Mouse (Mus musculus): ENCODE results near the gene Lad1. TPM values are rescaled to one million over a fixed set of nuclear protein-coding genes. Genes with fewer than 3 reads are reported as not detected.

Lad1 gene
- polyA plus RNA-seq, 1 experiment from 2014 or later, result 128 TPM

- peak; percentile 62 for DNase-seq (ENCODE audit: low spot score)
- H3K4me2 ChIP-seq (replicated peaks; ENCODE audit: low read depth), result no peak overlapping the region
- H3K36me3 ChIP-seq (ENCODE audit: control insufficient read depth, insufficient read depth, low read length), result no peaks in the 10 kb centered on the region
- H3K27me3 ChIP-seq (ENCODE audit: control insufficient read depth, insufficient read depth, low read length), result no peaks in the 10 kb centered on the region
- peak overlapping the region; percentile 61 for H3K27ac ChIP-seq (replicated peaks)
- ATAC-seq (ENCODE audit: low FRiP score, low TSS enrichment), result peak; percentile 68
- TF ChIP-seq CTCF (IDR thresholded peaks at IDR 0.05; ENCODE audit: low read depth) (no peak), EP300 (optimal IDR thresholded peaks at IDR 0.05) (no peak)
- H3K4me1 ChIP-seq (replicated peaks; ENCODE audit: control insufficient read depth, insufficient read depth), result 0 out of 2 replicates have a peak, but pooled peaks cover 6% of the 10 kb centered on the region
- no peaks in the 10 kb centered on the region for H3K9me3 ChIP-seq (ENCODE audit: control insufficient read depth, low read length)
- H3K9ac ChIP-seq (ENCODE audit: low read length), result no peak overlapping the region
- H3K4me3 ChIP-seq (ENCODE audit: low read depth, low read length), result no peak overlapping the region
- 51% methylated on average over 13 of the region's 13 CpGs for WGBS
Measured at GRCm38 (mm10) chr1:135852044-135852756, 33.8 kb downstream of the Lad1 start.

- Histone ChIP-seq H3K4me3 (ENCODE audit: low read depth, low read length) (no peak overlapping the region), H3K9ac (ENCODE audit: low read length) (no peak overlapping the region), H3K4me1 (replicated peaks; ENCODE audit: control insufficient read depth, insufficient read depth) (0 out of 2 replicates have a peak, but pooled peaks cover 6% of the 10 kb centered on the region), H3K4me2 (replicated peaks; ENCODE audit: low read depth) (no peak overlapping the region), H3K36me3 (ENCODE audit: control insufficient read depth, insufficient read depth, low read length) (no peaks in the 10 kb centered on the region), H3K27me3 (ENCODE audit: control insufficient read depth, insufficient read depth, low read length) (no peaks in the 10 kb centered on the region), H3K9me3 (ENCODE audit: control insufficient read depth, low read length) (no peaks in the 10 kb centered on the region), H3K27ac (replicated peaks) (peak overlapping the region; percentile 61; the same call in 1 of the 2 replicates)
- TF ChIP-seq EP300 (optimal IDR thresholded peaks at IDR 0.05) (no peak), CTCF (IDR thresholded peaks at IDR 0.05; ENCODE audit: low read depth) (no peak)
- ATAC-seq (ENCODE audit: low FRiP score, low TSS enrichment), result peak; percentile 24; the same call in 1 of the 2 replicates
- 75% methylated on average over 4 of the region's 4 CpGs for WGBS
- no peak for DNase-seq (ENCODE audit: low spot score)
Measured at GRCm38 (mm10) chr1:135853200-135853599, 34.8 kb downstream of the Lad1 start.

- no peak for DNase-seq (ENCODE audit: low spot score)
- H3K36me3 ChIP-seq (ENCODE audit: control insufficient read depth, insufficient read depth, low read length), result no peaks in the 10 kb centered on the region
- H3K9me3 ChIP-seq (ENCODE audit: control insufficient read depth, low read length), result no peaks in the 10 kb centered on the region
- H3K27ac ChIP-seq (replicated peaks), result no peak overlapping the region
- no peak for ATAC-seq (ENCODE audit: low FRiP score, low TSS enrichment)
- WGBS, result 87% methylated on average over 6 of the region's 6 CpGs
- no peaks in the 10 kb centered on the region for H3K27me3 ChIP-seq (ENCODE audit: control insufficient read depth, insufficient read depth, low read length)
- no peak overlapping the region for H3K4me2 ChIP-seq (replicated peaks; ENCODE audit: low read depth)
- H3K9ac ChIP-seq (ENCODE audit: low read length), result no peak overlapping the region
- no peak overlapping the region for H3K4me3 ChIP-seq (ENCODE audit: low read depth, low read length)
- H3K4me1 ChIP-seq (replicated peaks; ENCODE audit: control insufficient read depth, insufficient read depth), result 0 out of 2 replicates have a peak, but pooled peaks cover 6% of the 10 kb centered on the region
- TF ChIP-seq EP300 (optimal IDR thresholded peaks at IDR 0.05) (no peak), CTCF (IDR thresholded peaks at IDR 0.05; ENCODE audit: low read depth) (no peak)
Measured at GRCm38 (mm10) chr1:135854591-135855343, 36.4 kb downstream of the Lad1 start.

GRCm38 (mm10) chr1:135855344-135855687, 36.9 kb downstream of the Lad1 start:
- no peak for ATAC-seq (ENCODE audit: low FRiP score, low TSS enrichment)
- H3K9ac ChIP-seq (ENCODE audit: low read length), result no peak overlapping the region
- H3K4me3 ChIP-seq (ENCODE audit: low read depth, low read length), result no peak overlapping the region
- H3K4me1 ChIP-seq (replicated peaks; ENCODE audit: control insufficient read depth, insufficient read depth), result 0 out of 2 replicates have a peak, but pooled peaks cover 6% of the 10 kb centered on the region
- WGBS, result 96% methylated on average over 1 of the region's 1 CpGs
- DNase-seq (ENCODE audit: low spot score), result no peak
- no peak overlapping the region for H3K4me2 ChIP-seq (replicated peaks; ENCODE audit: low read depth)
- no peaks in the 10 kb centered on the region for H3K27me3 ChIP-seq (ENCODE audit: control insufficient read depth, insufficient read depth, low read length)
- H3K27ac ChIP-seq (replicated peaks), result no peak overlapping the region
- TF ChIP-seq CTCF (IDR thresholded peaks at IDR 0.05; ENCODE audit: low read depth) (no peak), EP300 (optimal IDR thresholded peaks at IDR 0.05) (no peak)
- H3K36me3 ChIP-seq (ENCODE audit: control insufficient read depth, insufficient read depth, low read length), result no peaks in the 10 kb centered on the region
- H3K9me3 ChIP-seq (ENCODE audit: control insufficient read depth, low read length), result no peaks in the 10 kb centered on the region

GRCm38 (mm10) chr1:135856070-135856469, 37.7 kb downstream of the Lad1 start:
- no peaks in the 10 kb centered on the region for H3K9me3 ChIP-seq (ENCODE audit: control insufficient read depth, low read length)

More at GRCm38 (mm10) chr1:135856070-135856469, 37.7 kb downstream of the Lad1 start:
- 54% methylated on average over 4 of the region's 4 CpGs for WGBS
- ATAC-seq (ENCODE audit: low FRiP score, low TSS enrichment) (no peak), DNase-seq (ENCODE audit: low spot score) (no peak)
- 0 out of 2 replicates have a peak, but pooled peaks cover 5% of the 10 kb centered on the region for H3K4me1 ChIP-seq (replicated peaks; ENCODE audit: control insufficient read depth, insufficient read depth)
- TF ChIP-seq CTCF (IDR thresholded peaks at IDR 0.05; ENCODE audit: low read depth) (no peak), EP300 (optimal IDR thresholded peaks at IDR 0.05) (no peak)
- no peaks in the 10 kb centered on the region for H3K36me3 ChIP-seq (ENCODE audit: control insufficient read depth, insufficient read depth, low read length)
- H3K27me3 ChIP-seq (ENCODE audit: control insufficient read depth, insufficient read depth, low read length), result no peaks in the 10 kb centered on the region
- H3K27ac ChIP-seq (replicated peaks), result 0 out of 2 replicates have a peak overlapping the region, but pooled peaks have one; percentile 30
- no peak overlapping the region for H3K9ac ChIP-seq (ENCODE audit: low read length)
- no peak overlapping the region for H3K4me2 ChIP-seq (replicated peaks; ENCODE audit: low read depth)
- no peak overlapping the region for H3K4me3 ChIP-seq (ENCODE audit: low read depth, low read length)
